Mouse (Mus musculus) kidney, adult 9 months (tissue): ENCODE measurements at regions not wholly inside any gene's neighbourhood (a gene's known extent, or its start where the extent isn't known, plus 50 kb on each side); places are given as distances from the start of the nearest gene placed in this dataset.
A peak's percentile ranks its signal among the peaks of the same experiment; 100 is the strongest.

Source experiments
- DNase-seq: peaks from one replicate; pipeline ENCODE4 v3.0.0; 2022

GRCm38 (mm10) chr3:25240196-25240595, 96.1 kb upstream of the Naaladl2 start:
- no peak for DNase-seq

- peak; percentile 16 for DNase-seq
Observed at GRCm38 (mm10) chr3:25220601-25221000, 76.5 kb upstream of the Naaladl2 start.

GRCm38 (mm10) chr3:25208041-25208685, 64.1 kb upstream of the Naaladl2 start:
- DNase-seq: no peak
